Mouse (Mus musculus): Measurements from ENCODE around the gene Pde7b.

DNA sequence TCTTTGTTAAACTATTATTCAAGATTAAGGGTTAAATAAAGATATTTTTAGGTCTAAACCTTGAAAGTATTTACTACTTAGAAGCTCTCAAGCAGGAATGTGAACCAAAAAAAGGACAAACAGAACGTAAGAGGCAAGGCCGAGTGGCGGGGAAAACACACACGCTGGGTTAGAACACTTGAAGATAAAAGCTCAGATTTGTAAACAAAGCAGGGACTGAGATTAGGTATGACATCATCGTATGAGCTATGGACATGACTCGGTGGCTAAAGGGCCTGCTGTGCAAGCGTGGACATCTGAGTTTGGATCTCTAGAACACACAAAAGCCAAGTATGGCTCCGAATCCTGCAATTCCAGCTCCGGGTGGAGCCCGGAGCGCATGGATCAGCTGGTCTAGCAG lies 29.2 kb downstream of the Pde7b start:
- TF ChIP-seq CTCF (IDR thresholded peaks at IDR 0.05; ENCODE audit: low read depth, low read length) (no peak), GATA1 (IDR thresholded peaks at IDR 0.05; ENCODE audit: borderline replicate concordance, low read length) (no peak), TAL1 (conservative IDR thresholded peaks at IDR 0.05; ENCODE audit: low read depth, low read length) (no peak), GATA2 (IDR thresholded peaks at IDR 0.05; ENCODE audit: borderline replicate concordance, low read depth, low read length) (no peak)
